Mouse (Mus musculus) v-Abl transformed pro-B cells (cell line): Measurements from ENCODE around the gene Mb.

Experiments
- in situ Hi-C, 2 experiments: fragments of 400-800 bp; cut with MboI; formaldehyde crosslinking; loops; one replicate each; pipeline ENCODE4 v1.15.1; 2025; ENCODE audit not compliant: unreplicated experiment in 2 of 2

Gene Mb

DNA sequence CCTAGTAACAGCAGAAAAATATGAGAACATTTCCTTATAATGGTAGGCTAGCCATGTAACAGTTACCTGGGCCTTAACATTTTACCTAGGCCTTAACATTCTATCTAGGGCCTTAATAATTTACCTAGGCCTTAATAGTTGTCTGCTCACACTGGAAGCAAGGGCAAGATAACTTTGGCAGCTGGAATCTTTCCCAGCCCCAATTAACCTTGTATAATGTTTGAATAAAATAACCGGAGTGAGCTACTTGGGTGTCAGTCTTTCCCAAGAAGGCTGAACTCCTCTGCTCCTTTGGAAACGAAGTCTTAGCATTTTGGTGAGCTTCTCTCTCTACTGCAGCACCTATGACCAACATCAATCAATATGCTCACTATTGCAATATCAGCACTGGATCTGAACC is 52.4 kb downstream of the Mb start:
- in situ Hi-C loops, result no loop called here

DNA sequence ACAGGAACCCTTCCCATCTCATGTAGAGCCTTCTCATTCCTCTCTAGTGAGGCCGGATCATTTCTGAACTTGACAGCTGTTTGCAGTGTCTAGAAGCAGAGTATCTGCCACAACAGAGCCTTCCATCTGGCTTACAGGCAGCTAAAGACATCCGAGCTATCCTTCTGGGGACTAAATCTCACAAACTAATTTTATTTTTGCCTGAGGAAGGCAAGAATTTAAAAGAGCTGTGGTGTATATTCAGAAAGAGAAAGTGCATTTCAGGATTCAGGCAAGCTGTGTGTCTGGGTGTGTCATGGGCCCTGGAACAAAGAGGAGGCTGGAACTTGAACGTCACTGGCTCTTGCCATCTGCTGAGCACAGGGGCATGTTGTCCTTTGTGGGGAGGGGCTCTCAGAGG is 56.1 kb downstream of the Mb start:
- in situ Hi-C loops, result no loop called here

DNA sequence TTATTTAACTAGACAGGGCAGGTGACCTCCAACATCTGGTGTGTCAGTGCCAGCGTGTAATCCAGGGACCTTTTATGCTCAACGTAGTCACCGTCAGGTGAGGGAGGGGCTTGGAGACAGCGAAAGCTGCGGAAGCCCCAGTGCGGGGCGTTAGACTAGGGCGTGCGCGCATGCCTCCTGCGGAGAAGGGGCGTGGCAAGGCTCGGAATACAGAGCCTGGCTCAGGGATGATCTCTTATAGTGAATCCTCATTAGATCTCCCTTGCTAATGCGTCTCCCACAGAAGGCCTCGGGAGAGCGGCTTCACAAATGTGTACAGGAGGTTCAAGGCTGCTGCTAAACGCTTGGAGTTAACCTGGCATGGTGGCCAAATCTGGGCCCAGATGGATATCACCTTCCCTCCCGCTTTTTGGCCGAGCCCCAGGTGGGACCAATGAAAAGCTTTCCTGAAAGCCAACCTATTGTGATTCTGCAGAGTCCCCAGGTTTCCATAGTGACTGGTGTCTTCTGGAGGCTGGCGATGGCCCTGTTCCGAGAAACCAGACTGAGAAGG is 62.9 kb downstream of the Mb start:
- in situ Hi-C loops, result no loop called here

DNA sequence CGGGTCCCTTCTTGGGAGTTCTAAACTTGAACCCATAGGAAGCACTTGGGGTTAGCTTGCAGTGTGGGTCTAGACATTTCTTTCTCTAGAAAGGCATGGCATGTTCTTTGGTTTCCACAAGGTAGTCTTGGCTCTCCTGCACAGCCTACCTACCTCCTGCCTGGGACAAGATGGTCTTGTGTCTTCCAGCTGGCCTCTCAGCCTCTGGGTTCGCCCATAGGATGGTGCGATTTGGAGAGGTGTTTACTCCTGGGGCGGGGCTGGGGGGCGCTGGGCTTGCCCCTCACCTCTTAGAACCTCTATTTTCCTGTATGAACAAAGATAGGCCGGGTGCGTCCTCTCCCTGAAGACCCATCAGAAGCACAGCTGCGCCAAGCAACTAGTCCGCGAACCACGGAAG is 63.3 kb downstream of the Mb start:
- in situ Hi-C loops, result no loop called here

DNA sequence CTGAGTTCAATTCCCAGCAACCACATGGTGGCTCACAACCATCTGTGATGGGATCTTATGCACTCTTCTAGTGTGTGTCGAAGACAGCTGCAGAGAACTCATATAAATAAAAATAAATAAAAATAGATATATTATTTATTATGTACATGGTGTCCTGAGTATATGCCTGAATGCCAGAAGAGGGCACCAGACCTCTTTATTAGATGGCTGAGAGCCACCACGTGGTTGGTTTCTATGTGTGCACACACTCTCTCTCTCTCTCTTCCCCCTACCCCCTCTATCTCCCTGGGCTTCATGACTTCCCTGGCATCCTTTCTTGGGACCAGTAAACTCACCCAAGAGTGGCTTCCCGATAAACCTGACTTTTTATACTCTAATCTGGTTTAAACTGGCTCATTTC is 67.7 kb downstream of the Mb start:
- in situ Hi-C loops, result no loop called here

DNA sequence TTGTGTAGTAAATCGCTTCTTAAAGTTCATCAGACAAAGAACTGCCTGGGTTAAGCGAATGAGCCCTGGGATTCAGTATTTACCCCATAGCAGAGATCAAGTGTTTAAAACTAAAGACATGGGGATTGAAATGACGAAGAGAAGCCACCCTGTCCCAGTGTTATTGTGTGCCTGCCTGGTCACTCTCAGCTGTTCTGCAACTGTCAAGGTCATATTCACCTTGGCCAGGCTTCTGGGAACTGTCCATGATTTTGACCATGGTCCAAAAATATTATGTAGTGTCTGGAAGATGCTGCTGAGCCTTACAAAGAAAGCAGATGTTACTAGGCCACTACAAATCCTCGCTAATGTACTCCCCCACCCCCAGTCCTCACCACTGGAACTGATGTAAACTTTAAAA is 70.7 kb downstream of the Mb start:
- in situ Hi-C loops, result loop anchor here in 1 of 2 experiments (10.0 kb wide), 1 partner anchor 375 kb away; no protein-coding TSS in a partner anchor

DNA sequence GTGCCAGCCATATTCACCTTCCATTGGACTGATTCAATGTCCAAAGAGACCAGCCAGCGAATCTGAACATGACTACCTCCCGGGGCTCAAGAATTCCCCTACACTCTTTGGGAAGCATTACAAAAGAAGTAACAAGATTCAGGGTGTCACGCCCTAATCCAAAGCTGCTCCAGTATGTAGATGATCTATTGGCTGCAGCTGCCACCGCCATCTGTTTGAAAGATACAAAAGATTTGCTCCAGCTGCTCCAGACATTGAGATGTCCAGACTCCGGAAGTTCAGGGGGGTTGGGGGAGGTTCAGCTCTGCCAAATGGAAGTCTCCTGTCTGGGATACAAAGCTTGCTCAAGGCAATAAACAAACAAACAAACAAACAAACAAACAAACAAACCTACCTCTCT is 73.9 kb downstream of the Mb start:
- in situ Hi-C loops, result loop anchor here in 1 of 2 experiments (10.0 kb wide), 1 partner anchor 378 kb away; no protein-coding TSS in a partner anchor

DNA sequence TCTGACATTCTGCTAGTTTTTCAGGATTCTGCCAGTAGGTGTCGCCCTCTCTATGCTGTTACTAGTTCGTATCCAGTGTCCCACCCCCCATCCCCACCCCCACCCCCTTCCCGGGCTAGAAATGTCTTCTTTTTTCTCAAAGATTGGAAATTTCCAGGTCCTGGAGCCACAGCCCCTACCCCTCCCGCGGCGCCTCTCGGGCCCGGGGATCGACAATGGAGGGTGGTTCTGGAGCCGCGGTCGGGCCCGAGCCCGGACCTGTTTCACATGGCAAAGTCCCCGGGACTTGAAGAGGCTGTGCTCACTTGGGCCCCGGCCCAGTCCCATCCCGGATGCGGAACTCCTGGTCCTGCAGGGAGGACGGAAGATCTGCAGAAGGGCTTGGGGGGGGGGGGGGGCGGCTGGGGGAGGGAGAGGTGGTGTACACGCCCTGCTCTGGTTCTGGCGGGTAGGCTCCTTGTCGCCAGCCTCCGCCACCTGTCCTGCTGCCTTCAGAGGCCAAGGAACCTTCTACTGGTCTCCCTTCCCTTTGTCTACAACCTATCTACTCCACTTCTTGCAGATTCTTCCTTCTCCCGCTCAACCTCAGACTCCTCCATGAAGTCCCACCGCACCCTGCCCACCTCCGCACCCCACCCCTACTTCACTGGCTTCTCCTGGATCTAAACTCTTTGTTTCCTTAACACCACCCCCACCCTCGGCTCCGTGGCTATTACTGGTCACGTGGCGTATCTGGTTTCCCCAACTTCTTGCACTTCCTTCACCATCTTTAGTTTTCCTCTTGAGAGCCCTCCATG is 76.4 kb downstream of the Mb start:
- in situ Hi-C loops, result loop anchor here in 1 of 2 experiments (10.0 kb wide), 1 partner anchor 381 kb away; no protein-coding TSS in a partner anchor

DNA sequence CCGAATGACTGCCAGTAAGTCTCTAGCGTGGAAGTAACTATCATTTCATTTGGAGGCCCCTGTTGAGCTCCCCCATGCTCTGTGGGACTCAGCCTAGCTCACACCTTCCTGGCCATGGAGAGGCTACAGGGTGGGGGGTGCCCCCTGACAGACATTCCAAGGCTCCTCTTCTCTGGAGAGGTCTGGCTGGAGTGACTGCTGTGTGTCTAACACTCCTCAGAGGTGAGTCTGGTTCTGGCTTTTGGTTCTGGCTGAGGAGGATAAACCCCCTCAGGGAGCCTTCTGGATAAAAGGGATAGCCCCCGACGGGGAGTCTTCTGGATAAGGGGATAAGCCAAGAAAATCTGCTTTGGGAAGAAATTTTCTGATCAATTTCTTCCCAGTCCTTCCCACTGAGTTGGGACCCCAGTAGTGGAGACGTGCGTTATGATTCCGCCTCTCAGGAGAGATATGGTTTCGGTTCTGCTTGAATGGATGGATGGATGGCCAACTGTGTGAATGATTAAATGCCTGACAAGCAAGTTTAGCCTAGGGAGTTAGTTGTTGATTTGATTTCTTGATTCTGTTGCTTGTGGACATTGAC is 77.1 kb downstream of the Mb start:
- in situ Hi-C loops, result loop anchor here in 1 of 2 experiments (10.0 kb wide), 1 partner anchor 381 kb away; no protein-coding TSS in a partner anchor

DNA sequence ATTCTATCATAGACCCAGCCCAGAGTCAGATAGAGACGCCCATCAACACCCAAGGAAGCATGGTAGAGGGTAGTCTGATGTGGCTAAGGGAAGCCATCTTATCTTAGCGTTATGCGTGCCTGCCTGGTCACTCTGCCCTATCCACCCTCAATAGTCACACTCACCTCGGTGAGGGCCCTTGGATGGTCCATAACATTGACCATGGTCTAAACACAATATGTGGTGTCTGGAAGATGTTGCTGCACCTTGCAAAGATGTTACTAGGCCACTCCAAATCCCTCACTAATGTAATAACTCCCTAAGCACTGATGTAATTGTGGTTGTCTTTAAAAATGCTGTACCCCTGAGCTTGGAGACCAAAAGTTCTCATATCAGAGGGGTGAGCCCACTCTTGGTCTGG is 77.8 kb downstream of the Mb start:
- in situ Hi-C loops, result loop anchor here in 1 of 2 experiments (10.0 kb wide), 1 partner anchor 382 kb away; no protein-coding TSS in a partner anchor
